Mouse (Mus musculus) cerebellum, adult 9-11 months (tissue): ENCODE measurements around the gene Cwh43.

Experiments
- DNase-seq: peaks from one replicate; pipeline ENCODE4 v3.0.0; 2022

The Cwh43 gene

GRCm38 (mm10) chr5:73405981-73406722 lies at the start of gene Cwh43:
TSS of gene Cwh43 (plus strand) at chr5:73406075.
- no peak for DNase-seq

- no peak for DNase-seq
Observed at GRCm38 (mm10) chr5:73359134-73359751, 46.6 kb upstream of the Cwh43 start.

- no peak for DNase-seq
Observed at GRCm38 (mm10) chr5:73359752-73360141, 46.1 kb upstream of the Cwh43 start.

DNA sequence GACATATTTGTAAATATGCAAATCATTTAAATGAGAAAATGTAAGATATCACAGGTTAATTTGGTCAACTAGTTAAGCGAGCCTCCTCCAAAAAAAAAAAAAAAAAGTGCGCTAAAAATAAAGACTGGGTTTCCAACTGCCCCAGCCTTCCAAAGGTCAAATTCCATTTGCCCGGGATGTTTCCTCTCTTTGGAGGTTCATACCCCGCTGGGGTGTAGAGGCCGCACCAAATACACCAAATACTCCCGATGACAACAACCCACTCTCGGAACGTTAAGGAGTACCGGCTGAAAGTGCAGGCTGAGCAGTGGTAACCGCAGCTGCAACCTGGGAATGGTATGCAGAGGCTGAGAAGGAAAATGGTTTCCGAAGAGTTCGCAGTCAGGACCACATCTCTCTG lies 45.6 kb upstream of the Cwh43 start:
- DNase-seq: no peak

DNA sequence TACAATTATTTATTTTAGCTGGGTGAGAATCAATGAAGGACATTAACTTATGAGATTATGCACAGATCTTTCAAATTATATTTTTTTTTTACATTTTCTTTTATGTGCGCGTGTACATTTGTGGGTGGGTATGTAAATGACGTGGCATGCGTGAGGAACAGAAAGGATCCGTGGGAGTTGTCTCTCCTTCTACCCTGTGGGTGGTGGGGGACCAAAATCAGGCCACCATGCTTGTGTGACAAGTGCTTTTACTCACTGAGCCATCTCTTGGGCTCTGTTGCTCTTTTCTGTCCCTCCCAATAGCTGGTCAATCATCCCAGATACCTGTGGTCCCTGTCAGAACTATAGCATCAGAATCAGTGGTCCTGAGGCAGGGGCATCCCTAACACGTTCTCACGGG lies 43.5 kb upstream of the Cwh43 start:
- DNase-seq: no peak

DNA sequence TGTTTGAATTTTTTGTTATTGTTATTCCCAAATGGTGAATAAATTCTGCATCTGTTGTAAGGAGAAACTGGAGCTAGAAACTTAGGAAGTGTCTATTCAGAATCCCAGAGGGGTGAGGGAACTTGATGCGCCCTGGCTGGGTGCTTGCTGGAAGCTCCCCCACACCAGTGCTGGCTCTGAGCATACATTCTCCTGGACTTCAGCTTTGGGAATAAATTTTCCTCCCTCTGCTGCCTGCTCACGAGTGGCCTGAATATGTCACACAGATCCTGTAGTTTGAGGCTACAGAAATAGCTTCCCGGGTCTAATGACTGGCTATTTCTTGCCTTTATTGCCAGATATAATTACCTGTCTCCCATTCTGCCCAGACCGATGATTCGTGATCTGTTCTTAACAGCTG lies 43.1 kb upstream of the Cwh43 start:
- no peak for DNase-seq

DNA sequence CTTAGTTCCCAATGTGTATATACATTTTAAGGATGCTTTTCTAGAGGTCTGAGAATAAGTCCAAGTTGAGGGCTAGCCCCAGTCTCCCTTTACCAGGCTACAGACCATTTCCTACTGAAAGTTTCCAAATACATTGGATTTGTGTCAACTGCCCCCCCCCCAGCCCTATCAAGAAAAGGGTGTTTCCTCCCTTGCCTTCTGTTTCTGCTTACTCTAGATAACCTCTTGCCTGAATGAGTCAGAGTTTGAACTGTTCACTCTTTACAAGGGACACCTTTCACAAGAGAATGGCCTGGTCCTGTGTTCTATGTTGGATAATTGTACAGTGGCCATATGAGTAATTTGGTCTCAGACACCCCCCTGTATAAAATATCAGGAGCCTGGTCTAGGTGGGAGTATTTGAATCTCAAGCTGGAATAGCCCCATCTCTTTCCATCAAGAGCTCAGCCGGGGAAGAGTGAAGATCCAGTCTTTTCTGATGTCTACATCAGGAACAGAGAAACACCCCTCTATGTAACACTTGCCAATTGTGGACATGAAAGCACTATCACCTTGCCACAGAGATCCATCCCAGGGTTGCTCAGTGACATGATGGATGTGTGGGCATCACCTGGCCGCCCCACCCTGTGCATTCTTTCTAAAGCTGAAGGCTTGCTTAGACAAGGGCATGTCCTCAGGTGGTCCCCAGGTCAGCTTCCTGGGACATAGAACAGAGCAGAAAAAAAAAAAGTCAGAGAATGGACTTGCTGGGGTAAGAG lies 41.6 kb upstream of the Cwh43 start:
- DNase-seq: no peak

DNA sequence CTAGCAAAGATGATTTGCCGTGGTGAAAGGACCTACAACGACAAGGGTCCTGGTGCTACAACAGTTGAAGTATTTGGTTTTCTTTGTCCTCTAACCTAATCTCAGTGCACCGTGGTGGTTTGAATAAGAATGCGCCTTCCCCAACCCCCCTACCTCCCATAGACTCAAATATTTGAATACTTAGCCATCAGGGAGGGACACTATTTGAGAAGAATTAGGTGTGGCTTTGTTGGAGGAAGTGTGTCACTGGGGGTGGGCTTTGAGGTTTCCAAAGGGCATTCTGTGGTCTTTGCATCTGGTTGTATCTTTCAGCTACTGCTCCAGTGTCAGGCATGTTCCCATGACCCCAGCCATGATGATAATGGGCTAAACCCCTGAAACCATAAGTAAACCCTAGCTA lies 38.0 kb upstream of the Cwh43 start:
- no peak for DNase-seq

DNA sequence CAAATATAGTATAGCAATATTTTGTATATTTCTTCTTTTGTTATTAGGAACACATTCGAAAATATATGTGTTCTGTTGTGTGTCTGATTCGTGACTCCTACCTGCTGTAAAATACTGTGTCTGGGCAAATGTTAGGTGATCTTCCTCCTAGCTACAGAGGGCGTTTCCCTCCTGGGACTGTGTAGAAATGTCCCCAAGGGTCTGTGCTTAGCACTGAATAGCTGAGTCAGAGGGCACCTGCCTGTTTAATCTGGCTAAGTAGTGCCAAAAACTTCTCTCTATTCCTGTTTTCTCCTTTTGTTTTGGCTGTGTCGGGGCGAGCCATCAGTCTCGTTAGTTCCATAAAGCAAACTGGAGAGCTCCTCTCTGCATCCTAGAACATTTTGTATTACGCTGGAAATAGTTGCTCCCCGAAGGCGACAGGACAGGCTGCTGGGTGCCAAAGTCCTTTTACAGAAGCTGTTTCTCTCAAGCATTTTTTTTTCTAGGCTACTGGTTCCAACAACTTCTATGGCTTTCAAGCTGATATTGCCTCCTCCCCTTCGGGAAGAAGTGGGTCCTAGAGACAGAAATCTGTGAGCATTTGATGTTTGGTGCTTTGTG lies 36.9 kb upstream of the Cwh43 start:
- DNase-seq: no peak

DNA sequence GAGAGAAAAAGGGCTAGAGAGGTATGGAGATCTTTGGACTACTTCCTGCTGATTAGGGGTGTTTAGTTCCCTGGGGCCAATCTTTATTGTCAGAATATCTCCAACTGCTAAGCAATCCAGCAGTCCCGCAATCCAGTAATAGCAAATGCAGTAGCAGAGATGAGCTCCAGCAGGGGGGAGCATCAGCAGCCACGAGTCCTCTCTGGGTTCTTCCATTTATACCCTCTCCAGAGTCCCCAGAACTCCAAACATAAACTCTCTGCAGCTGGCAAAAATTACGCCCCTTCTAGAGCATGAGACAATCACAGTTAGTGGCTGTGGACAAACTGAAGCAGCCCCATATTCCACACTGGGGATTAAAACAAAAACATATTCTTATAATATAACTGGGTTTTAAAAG lies 36.1 kb upstream of the Cwh43 start:
- DNase-seq: no peak

GRCm38 (mm10) chr5:73372601-73373000 lies 33.3 kb upstream of the Cwh43 start:
- no peak for DNase-seq

- DNase-seq: no peak
Observed at GRCm38 (mm10) chr5:73373184-73373583, 32.7 kb upstream of the Cwh43 start.

DNA sequence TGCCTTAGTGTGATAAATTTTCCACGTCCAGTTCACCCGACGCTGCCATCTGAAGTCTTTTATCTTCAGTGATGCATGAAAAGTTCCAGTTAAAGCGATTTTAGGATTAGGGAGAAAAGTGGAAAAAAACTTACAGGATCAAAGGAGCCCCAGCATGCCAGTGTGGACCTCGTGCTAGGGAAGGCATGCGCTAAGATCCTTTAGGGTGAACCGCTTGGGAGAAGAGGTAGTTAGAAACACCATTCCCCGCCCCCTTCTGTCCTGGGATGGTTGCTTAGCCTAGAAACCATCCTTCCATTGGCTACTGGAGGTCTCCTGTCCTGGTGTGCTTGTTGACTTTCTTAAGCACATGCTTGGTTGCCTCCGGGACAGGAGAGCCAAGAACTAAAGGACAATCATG lies 29.8 kb upstream of the Cwh43 start:
- no peak for DNase-seq

GRCm38 (mm10) chr5:73376491-73376890 lies 29.4 kb upstream of the Cwh43 start:
- DNase-seq: no peak

GRCm38 (mm10) chr5:73379908-73380307 lies 26.0 kb upstream of the Cwh43 start:
- DNase-seq: peak; percentile 30

GRCm38 (mm10) chr5:73380829-73381228 lies 25.0 kb upstream of the Cwh43 start:
- no peak for DNase-seq

DNA sequence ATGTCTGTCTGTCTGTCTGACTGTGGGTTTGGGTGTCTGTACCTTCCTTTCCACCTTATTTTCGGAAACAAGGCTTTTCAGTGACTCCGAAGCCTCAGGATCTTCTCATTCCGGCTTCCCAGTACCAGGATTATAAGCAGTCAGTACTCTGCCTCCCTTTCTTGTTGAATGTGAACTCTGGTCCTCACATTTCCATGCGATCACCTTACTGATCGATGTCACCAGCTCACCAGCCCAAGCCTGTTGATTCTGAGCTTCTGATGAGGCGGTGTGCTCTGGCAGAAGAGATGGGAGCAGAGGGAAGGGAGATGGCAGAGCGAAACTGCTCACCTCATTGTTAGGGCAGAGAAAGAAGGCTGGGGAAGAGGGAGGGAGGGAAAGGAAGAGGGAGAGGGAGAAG lies 24.4 kb upstream of the Cwh43 start:
- no peak for DNase-seq

GRCm38 (mm10) chr5:73381976-73382540 lies 23.8 kb upstream of the Cwh43 start:
- no peak for DNase-seq

GRCm38 (mm10) chr5:73382737-73383646 lies 22.9 kb upstream of the Cwh43 start:
- DNase-seq: peak; percentile 40

DNA sequence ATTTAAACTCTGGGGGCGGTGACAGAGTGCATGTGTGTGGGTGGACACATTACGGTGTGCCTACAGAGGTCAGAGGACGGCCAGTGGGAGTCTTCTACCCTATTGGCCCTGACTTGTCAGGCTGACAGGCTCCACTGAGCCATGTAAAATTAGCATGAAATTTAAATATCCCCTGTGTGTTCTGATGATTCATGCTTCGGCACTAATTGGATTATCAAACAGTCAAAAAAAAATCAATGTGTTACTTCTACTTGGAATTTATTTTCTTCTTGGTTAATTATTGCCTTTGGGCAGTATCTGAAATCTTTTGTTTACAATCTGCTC lies 22.3 kb upstream of the Cwh43 start:
- no peak for DNase-seq

GRCm38 (mm10) chr5:73393041-73393440 lies 12.8 kb upstream of the Cwh43 start:
- DNase-seq: no peak

DNA sequence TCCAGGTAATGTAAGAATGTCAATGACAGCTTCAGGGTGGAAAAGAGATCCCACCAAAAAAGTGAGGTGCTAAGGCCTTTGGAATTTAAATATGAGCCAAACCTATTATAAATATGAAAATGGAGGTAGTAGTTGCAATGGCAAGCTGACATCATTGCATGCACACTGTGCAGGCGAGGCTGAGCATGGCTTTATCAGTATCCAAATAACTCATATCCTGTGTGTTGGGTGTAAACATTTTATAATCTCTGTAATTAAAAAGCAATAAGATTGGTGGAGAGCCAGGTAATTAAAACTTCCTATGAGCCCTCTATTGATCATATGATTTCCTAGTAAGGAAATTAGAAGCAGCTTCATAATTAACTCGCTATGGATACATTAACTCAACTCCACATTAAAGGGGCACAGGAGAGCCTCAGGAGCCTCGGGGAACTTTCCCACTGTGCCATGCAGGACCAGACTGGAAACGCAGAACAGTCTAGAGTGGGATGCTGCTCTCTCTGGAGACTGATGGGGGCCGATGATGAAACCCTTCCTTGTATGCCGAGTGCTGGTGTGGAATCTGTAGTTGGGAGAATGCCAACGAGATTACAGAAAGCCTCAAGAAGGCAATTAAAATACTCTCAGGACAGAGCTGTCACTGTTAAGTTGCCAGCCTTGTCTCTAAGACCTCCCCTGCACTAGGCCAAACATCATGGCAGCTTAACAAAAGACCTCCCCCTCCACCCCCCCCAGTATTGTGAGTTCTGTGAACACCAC lies 5.9 kb upstream of the Cwh43 start:
- DNase-seq: no peak
